Mouse (Mus musculus) MEL (cell line): Measurements from ENCODE around the gene Arcn1. TPM values are rescaled to one million over a fixed set of nuclear protein-coding genes. Genes with fewer than 3 reads are reported as not detected.

Experiments used
- DNase-seq: peaks from one replicate; pipeline ENCODE4 v3.0.0; 2011; ENCODE audit warnings: low read depth, low spot score
- H3K27ac ChIP-seq: 2 replicates; pipeline ENCODE4 v1.5.1; 2012; ENCODE audit warnings: low read depth, mild to moderate bottlenecking, control low read depth, low read length, moderate library complexity; ENCODE audit not compliant: control insufficient read depth
- H3K27me3 ChIP-seq, 2 experiments: fragments of 150-350 bp in 1 of 2; sonication (generic) in 1 of 2; 2 replicates each; pipeline ENCODE4 v1.6.1; 2012; ENCODE audit warnings: low read length in 2 of 2, mild to moderate bottlenecking in 2 of 2, improper control_type of control experiment in 1 of 2, moderate library complexity in 1 of 2; ENCODE audit not compliant: insufficient read depth in 2 of 2, control insufficient read depth in 1 of 2
- H3K36me3 ChIP-seq, 2 experiments: 2 replicates each; pipeline ENCODE4 v1.6.1; 2012 to 2014; ENCODE audit warnings: low read length in 2 of 2, improper control_type of control experiment in 1 of 2, inconsistent platforms in 1 of 2, mild to moderate bottlenecking in 1 of 2; ENCODE audit not compliant: insufficient read depth in 2 of 2, control insufficient read depth in 1 of 2
- H3K4me1 ChIP-seq, 2 experiments: fragments of 150-350 bp in 1 of 2; sonication (generic) in 1 of 2; 2 replicates each; pipeline ENCODE4 v1.6.1; 2012; ENCODE audit warnings: low read length in 2 of 2, improper control_type of control experiment in 1 of 2, mild to moderate bottlenecking in 1 of 2; ENCODE audit not compliant: insufficient read depth in 2 of 2, control insufficient read depth in 1 of 2
- H3K4me3 ChIP-seq, 2 experiments: fragments of 150-350 bp in 1 of 2; sonication (generic) in 1 of 2; 2 replicates each; pipeline ENCODE4 v1.5.1; 2012; ENCODE audit warnings: low read depth in 2 of 2, low read length in 2 of 2, mild to moderate bottlenecking in 2 of 2, moderate library complexity in 2 of 2, control low read depth in 1 of 2, improper control_type of control experiment in 1 of 2; ENCODE audit not compliant: control insufficient read depth in 1 of 2, insufficient read depth in 1 of 2
- H3K79me2 ChIP-seq: 2 replicates; pipeline ENCODE4 v1.6.1; 2012; ENCODE audit warnings: mild to moderate bottlenecking, low read length, moderate library complexity; ENCODE audit not compliant: control insufficient read depth, poor library complexity, insufficient read depth
- H3K9ac ChIP-seq: 2 replicates; pipeline ENCODE4 v1.6.1; 2012; ENCODE audit warnings: low read depth, mild to moderate bottlenecking, control low read depth, low read length, moderate library complexity; ENCODE audit not compliant: control insufficient read depth, poor library complexity, severe bottlenecking
- H3K9me3 ChIP-seq: fragments of 150-350 bp; sonication (generic); replicated peaks from 2 replicates; pipeline ENCODE4 v1.6.1; 2012; ENCODE audit warnings: mild to moderate bottlenecking, low read length, improper control_type of control experiment, moderate library complexity; ENCODE audit not compliant: insufficient read depth
- BHLHE40 ChIP-seq: IDR thresholded peaks from 2 replicates; pipeline ENCODE4 v1.6.1; 2012; ENCODE audit warnings: low read depth, mild to moderate bottlenecking, inconsistent platforms, low read length, improper control_type of control experiment, borderline replicate concordance
- CHD1 ChIP-seq: IDR thresholded peaks from 2 replicates; pipeline ENCODE4 v1.6.1; 2012; ENCODE audit warnings: low read depth, mild to moderate bottlenecking, inconsistent platforms, low read length, improper control_type of control experiment
- CHD2 ChIP-seq: IDR thresholded peaks from 2 replicates; pipeline ENCODE4 v1.6.1; 2011; ENCODE audit warnings: low read length, improper control_type of control experiment
- CTCF ChIP-seq, 3 experiments: IDR thresholded peaks in 2 of 3; conservative IDR thresholded peaks in 1 of 3; 2 replicates each; pipeline ENCODE4 v1.5.1; 2011 to 2012; ENCODE audit warnings: low read length in 3 of 3, low read depth in 2 of 3, mild to moderate bottlenecking in 2 of 3, improper control_type of control experiment in 1 of 3, inconsistent platforms in 1 of 3, mixed read lengths in 1 of 3, moderate library complexity in 1 of 3; ENCODE audit not compliant: control insufficient read depth in 1 of 3, insufficient read depth in 1 of 3, poor library complexity in 1 of 3, severe bottlenecking in 1 of 3
- E2F4 ChIP-seq: IDR thresholded peaks from 2 replicates; pipeline ENCODE4 v1.6.1; 2011; ENCODE audit warnings: low read depth, low read length, improper control_type of control experiment, borderline replicate concordance
- ELF1 ChIP-seq: IDR thresholded peaks from 2 replicates; pipeline ENCODE4 v1.6.1; 2014; ENCODE audit warnings: low read depth, mild to moderate bottlenecking, inconsistent platforms, low read length, improper control_type of control experiment, moderate library complexity
- ETS1 ChIP-seq: IDR thresholded peaks from 2 replicates; pipeline ENCODE4 v1.6.1; 2012; ENCODE audit warnings: low read depth, mild to moderate bottlenecking, inconsistent platforms, low read length, improper control_type of control experiment, moderate library complexity
- GATA1 ChIP-seq: IDR thresholded peaks from 2 replicates; pipeline ENCODE4 v1.6.1; 2011; ENCODE audit warnings: low read depth, low read length, improper control_type of control experiment
- HCFC1 ChIP-seq: IDR thresholded peaks from 2 replicates; pipeline ENCODE4 v1.6.1; 2012; ENCODE audit warnings: low read depth, mild to moderate bottlenecking, inconsistent platforms, low read length, improper control_type of control experiment, moderate library complexity
- JUND ChIP-seq: IDR thresholded peaks from 2 replicates; pipeline ENCODE4 v1.6.1; 2011; ENCODE audit warnings: low read depth, mild to moderate bottlenecking, improper control_type of control experiment, low read length
- MAX ChIP-seq: IDR thresholded peaks from 2 replicates; pipeline ENCODE4 v1.6.1; 2011; ENCODE audit warnings: low read length, improper control_type of control experiment
- MAZ ChIP-seq: IDR thresholded peaks from 2 replicates; pipeline ENCODE4 v1.6.1; 2012; ENCODE audit warnings: low read depth, mild to moderate bottlenecking, inconsistent platforms, low read length, improper control_type of control experiment
- MEF2A ChIP-seq: IDR thresholded peaks from 2 replicates; pipeline ENCODE4 v1.6.1; 2014; ENCODE audit warnings: low read depth, mild to moderate bottlenecking, inconsistent platforms, low read length, improper control_type of control experiment; ENCODE audit not compliant: poor library complexity, insufficient replicate concordance, severe bottlenecking; ENCODE audit errors: extremely low read depth
- MYB ChIP-seq: IDR thresholded peaks from 2 replicates; pipeline ENCODE4 v1.6.1; 2011; ENCODE audit warnings: mild to moderate bottlenecking, low read depth, low read length, improper control_type of control experiment
- MYC ChIP-seq: IDR thresholded peaks from 2 replicates; pipeline ENCODE4 v1.6.1; 2011; ENCODE audit warnings: low read depth, mild to moderate bottlenecking, low read length, improper control_type of control experiment, moderate library complexity
- NRF1 ChIP-seq: IDR thresholded peaks from 2 replicates; pipeline ENCODE4 v1.6.1; 2014; ENCODE audit warnings: low read depth, mild to moderate bottlenecking, inconsistent platforms, low read length, improper control_type of control experiment, moderate library complexity; ENCODE audit not compliant: poor library complexity, insufficient read depth, severe bottlenecking
- POLR2A ChIP-seq, 2 experiments: IDR thresholded peaks; 2 replicates each; pipeline ENCODE4 v1.6.1; 2011 to 2012; ENCODE audit warnings: low read length in 2 of 2, mild to moderate bottlenecking in 2 of 2, control low read depth in 1 of 2, improper control_type of control experiment in 1 of 2, low read depth in 1 of 2, moderate library complexity in 1 of 2; ENCODE audit not compliant: control insufficient read depth in 1 of 2, insufficient read depth in 1 of 2, poor library complexity in 1 of 2
- POLR2AphosphoS5 ChIP-seq: IDR thresholded peaks from 2 replicates; pipeline ENCODE4 v1.6.1; 2012; ENCODE audit warnings: low read depth, borderline replicate concordance, mild to moderate bottlenecking, inconsistent platforms, low read length, moderate library complexity, mixed read lengths
- RAD21 ChIP-seq: IDR thresholded peaks from 2 replicates; pipeline ENCODE4 v1.6.1; 2011; ENCODE audit warnings: mild to moderate bottlenecking, low read depth, low read length, improper control_type of control experiment
- RCOR1 ChIP-seq: IDR thresholded peaks from 2 replicates; pipeline ENCODE4 v1.6.1; 2012; ENCODE audit warnings: low read depth, mild to moderate bottlenecking, inconsistent platforms, low read length, improper control_type of control experiment
- SIN3A ChIP-seq: IDR thresholded peaks from 2 replicates; pipeline ENCODE4 v1.6.1; 2012; ENCODE audit warnings: low read length, improper control_type of control experiment, inconsistent platforms
- UBTF ChIP-seq: IDR thresholded peaks from 2 replicates; pipeline ENCODE4 v1.6.1; 2012; ENCODE audit warnings: low read depth, mild to moderate bottlenecking, inconsistent platforms, low read length, improper control_type of control experiment, moderate library complexity, borderline replicate concordance; ENCODE audit not compliant: insufficient read depth
- USF1 ChIP-seq: IDR thresholded peaks from 2 replicates; pipeline ENCODE4 v1.6.1; 2014; ENCODE audit warnings: low read depth, mild to moderate bottlenecking, inconsistent platforms, low read length, improper control_type of control experiment, moderate library complexity
- ZMIZ1 ChIP-seq: IDR thresholded peaks from 2 replicates; pipeline ENCODE4 v1.6.1; 2012; ENCODE audit warnings: low read depth, mild to moderate bottlenecking, inconsistent platforms, low read length, improper control_type of control experiment, moderate library complexity
- ZNF384 ChIP-seq: IDR thresholded peaks from 2 replicates; pipeline ENCODE4 v1.6.1; 2012; ENCODE audit warnings: low read depth, mild to moderate bottlenecking, inconsistent platforms, low read length, improper control_type of control experiment
- polyA plus RNA-seq, 2 experiments: library from polyadenylated mRNA; stranded (reverse) in 1 of 2; unstranded in 1 of 2; fragments of >175 nt in 1 of 2; fragments of >200 nt in 1 of 2; gene quantifications; 2 replicates each; pipeline versions ENCODE4 v1.2.1 to v1.2.4; 2012; ENCODE audit warnings: low replicate concordance in 2 of 2, low read depth in 1 of 2; ENCODE audit not compliant: insufficient read length in 2 of 2, insufficient read depth in 1 of 2, missing spikeins in 1 of 2
- total RNA-seq: library from RNA; depleted of rRNA; stranded (reverse); fragments of 300-350 nt; gene quantifications from 2 replicates; pipeline ENCODE4 v1.2.3, GENCODE M21; 2012

The Arcn1 gene
- total and polyA plus RNA-seq, 3 experiments: 118 to 273 (median 145) TPM

GRCm38 (mm10) chr9:44716997-44717821 is 50.4 kb downstream of the Arcn1 start (continued):
- TF ChIP-seq CTCF (IDR thresholded peaks at IDR 0.05 in 2 of 3, conservative IDR thresholded peaks at IDR 0.05 in 1 of 3; ENCODE audit: control insufficient read depth in 1 of 3, insufficient read depth in 1 of 3, low read depth in 2 of 3, low read length in 3 of 3, poor library complexity in 1 of 3, severe bottlenecking in 1 of 3) (no peak), ETS1 (peak; percentile 33; the same call in 1 of the 2 replicates), UBTF (no peak), SIN3A (0 out of 2 replicates have a peak, but pooled peaks have one; percentile 27), POLR2A (IDR thresholded peaks at IDR 0.05; ENCODE audit: control insufficient read depth in 1 of 2, insufficient read depth in 1 of 2, low read depth in 1 of 2, low read length in 2 of 2, poor library complexity in 1 of 2) (no peak), CHD2 (peak; percentile 69), HCFC1 (0 out of 2 replicates have a peak, but pooled peaks have one; percentile 37), ELF1 (0 out of 2 replicates have a peak, but pooled peaks have one; percentile 7), MAZ (0 out of 2 replicates have a peak, but pooled peaks have one; percentile 25), MEF2A (no peak), GATA1 (peak; percentile 82), CHD1 (no peak), RCOR1 (peak; percentile 19; the same call in 1 of the 2 replicates), MYC (no peak), POLR2AphosphoS5 (no peak), USF1 (no peak)
- TF ChIP-seq, all 39 proteins: peak for 13

DNA sequence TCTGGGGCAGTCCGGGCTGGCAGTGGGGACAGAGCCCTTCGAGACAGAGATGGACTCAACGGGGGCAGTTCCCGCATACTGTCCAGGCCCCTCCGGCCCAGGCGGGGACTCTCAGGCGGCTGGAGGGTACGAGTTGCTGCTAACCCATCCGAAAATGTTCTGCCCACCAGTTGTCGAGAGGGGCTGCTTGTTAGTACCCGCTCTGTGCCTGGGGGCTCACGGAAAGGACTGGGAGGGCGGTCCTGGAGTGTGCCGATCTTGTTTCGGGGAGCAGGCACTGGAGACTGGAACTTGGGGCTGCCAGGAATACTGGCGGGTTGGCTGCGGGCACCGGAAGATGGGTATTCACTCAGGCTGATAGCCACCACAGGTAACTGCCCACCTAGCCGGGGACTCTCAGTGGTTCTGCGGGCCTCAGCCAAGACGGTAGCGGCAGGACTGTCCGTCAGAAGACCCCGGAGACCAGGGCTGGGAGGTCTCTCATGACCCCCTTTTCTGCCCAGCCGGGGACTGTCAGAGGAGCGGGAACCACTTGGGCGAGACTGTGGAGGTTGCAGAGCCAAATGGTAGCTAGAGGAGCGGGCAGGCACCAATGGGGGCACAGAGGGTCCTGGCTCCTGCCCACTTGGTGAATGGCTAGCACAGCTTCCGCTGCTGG is 51.8 kb downstream of the Arcn1 start:
- no peaks in the 10 kb centered on the region for H3K27me3 ChIP-seq
- H3K27ac ChIP-seq: no peak overlapping the region
- TF ChIP-seq JUND: no peak
- no peak for TF ChIP-seq ZMIZ1
- TF ChIP-seq MYB: no peak
- no peak for TF ChIP-seq ELF1
- TF ChIP-seq ZNF384: no peak
- no peak for TF ChIP-seq POLR2AphosphoS5
- TF ChIP-seq NRF1: no peak
- TF ChIP-seq MEF2A: no peak
- TF ChIP-seq MAX: no peak
- TF ChIP-seq CHD1: no peak
- TF ChIP-seq BHLHE40: no peak
- TF ChIP-seq RAD21: no peak
- no peak for TF ChIP-seq CTCF (IDR thresholded peaks at IDR 0.05 in 2 of 3, conservative IDR thresholded peaks at IDR 0.05 in 1 of 3; ENCODE audit: control insufficient read depth in 1 of 3, insufficient read depth in 1 of 3, low read depth in 2 of 3, low read length in 3 of 3, poor library complexity in 1 of 3, severe bottlenecking in 1 of 3)
- TF ChIP-seq E2F4: no peak
- no peak for TF ChIP-seq MAZ
- TF ChIP-seq CHD2: no peak
- TF ChIP-seq HCFC1: no peak
- no peak for TF ChIP-seq GATA1
- no peaks in the 10 kb centered on the region for H3K9me3 ChIP-seq
- DNase-seq: no peak
- peaks cover 0 to 29% of the 10 kb centered on the region in 2 experiments; a peak in 2 of 4 replicates for H3K36me3 ChIP-seq
- peaks cover 36 to 42% of the 10 kb centered on the region in 2 experiments for H3K4me1 ChIP-seq
- no peak overlapping the region for H3K9ac ChIP-seq
- H3K79me2 ChIP-seq: no peaks in the 10 kb centered on the region
- no peak overlapping the region for H3K4me3 ChIP-seq
